Mouse (Mus musculus) 3134 (cell line): ENCODE data around the gene Fam234b.

ENCODE experiments used
- DNase-seq: peaks from one replicate; pipeline ENCODE4 v3.0.0-alpha.2; 2011; ENCODE audit warnings: low spot score; ENCODE audit not compliant: insufficient read length; ENCODE audit errors: extremely low read depth

The Fam234b gene

GRCm38 (mm10) chr6:135219916-135220315 lies 22.1 kb downstream of the Fam234b start:
- DNase-seq, result no peak

- no peak for DNase-seq
Measured at GRCm38 (mm10) chr6:135223786-135224416, 26.1 kb downstream of the Fam234b start.

- peak; percentile 42 for DNase-seq
Measured at GRCm38 (mm10) chr6:135228465-135228941, 30.7 kb downstream of the Fam234b start.

- no peak for DNase-seq
Measured at GRCm38 (mm10) chr6:135230586-135230985, 32.8 kb downstream of the Fam234b start.

GRCm38 (mm10) chr6:135232443-135233182 lies 34.8 kb downstream of the Fam234b start:
- no peak for DNase-seq

GRCm38 (mm10) chr6:135235742-135236141 lies 38.0 kb downstream of the Fam234b start:
- DNase-seq, result no peak

- no peak for DNase-seq
Measured at GRCm38 (mm10) chr6:135236576-135236975, 38.8 kb downstream of the Fam234b start.

- DNase-seq, result no peak
Measured at GRCm38 (mm10) chr6:135237326-135237725, 39.5 kb downstream of the Fam234b start.

GRCm38 (mm10) chr6:135238211-135238610 lies 40.4 kb downstream of the Fam234b start:
- DNase-seq, result no peak

- DNase-seq, result no peak
Measured at GRCm38 (mm10) chr6:135240361-135240760, 42.6 kb downstream of the Fam234b start.

- DNase-seq, result no peak
Measured at GRCm38 (mm10) chr6:135245586-135245985, 47.8 kb downstream of the Fam234b start.

GRCm38 (mm10) chr6:135247861-135248260 lies 50.1 kb downstream of the Fam234b start:
- DNase-seq, result no peak

GRCm38 (mm10) chr6:135249846-135250531 lies 52.2 kb downstream of the Fam234b start:
- DNase-seq, result peak; percentile 89

GRCm38 (mm10) chr6:135250926-135251699 lies 53.3 kb downstream of the Fam234b start:
- no peak for DNase-seq

- DNase-seq, result no peak
Measured at GRCm38 (mm10) chr6:135251849-135252727, 54.3 kb downstream of the Fam234b start.

- DNase-seq, result peak; percentile 100
Measured at GRCm38 (mm10) chr6:135252728-135253077, 54.9 kb downstream of the Fam234b start.

- DNase-seq, result no peak
Measured at GRCm38 (mm10) chr6:135254153-135254552, 56.4 kb downstream of the Fam234b start, which contains the start of gene Gsg1. Gene Gsg1, minus strand, starts transcription at chr6:135254351.

- no peak for DNase-seq
Measured at GRCm38 (mm10) chr6:135260435-135260834, 62.7 kb downstream of the Fam234b start.

GRCm38 (mm10) chr6:135261124-135261523 lies 63.3 kb downstream of the Fam234b start:
- no peak for DNase-seq

- peak; percentile 52 for DNase-seq
Measured at GRCm38 (mm10) chr6:135262565-135262964, 64.8 kb downstream of the Fam234b start.
